Mouse (Mus musculus) neural tube, embryonic 10.5 days (tissue): Measurements from ENCODE around the gene Ulk3.
A peak's percentile ranks its signal among the peaks of the same experiment; 100 is the strongest.

ENCODE experiments used
- DNase-seq: peaks from one replicate; pipeline ENCODE4 v3.0.0-alpha.2; 2017; ENCODE audit warnings: low spot score; ENCODE audit errors: extremely low spot score

The Ulk3 gene

GRCm38 (mm10) chr9:57643856-57644180 is 54.6 kb downstream of the Ulk3 start:
- DNase-seq = no peak

GRCm38 (mm10) chr9:57644442-57644943 is 55.2 kb downstream of the Ulk3 start:
- DNase-seq = no peak

- peak; percentile 94 for DNase-seq
Observed at GRCm38 (mm10) chr9:57644944-57645893, 56.0 kb downstream of the Ulk3 start.
